Mouse (Mus musculus) T-helper 17 cell (primary cell): ENCODE results near the gene Grm7.

Experiments
- in situ Hi-C, 2 experiments: fragments of 300-600 bp; cut with MboI, MseI; formaldehyde crosslinking; loops; 1 replicate in 1 of 2; 2 replicates in 1 of 2; pipeline ENCODE4 v1.15.1; 2025; ENCODE audit warnings: high pct_unique_total_duplicates in 2 of 2

Grm7 gene

DNA sequence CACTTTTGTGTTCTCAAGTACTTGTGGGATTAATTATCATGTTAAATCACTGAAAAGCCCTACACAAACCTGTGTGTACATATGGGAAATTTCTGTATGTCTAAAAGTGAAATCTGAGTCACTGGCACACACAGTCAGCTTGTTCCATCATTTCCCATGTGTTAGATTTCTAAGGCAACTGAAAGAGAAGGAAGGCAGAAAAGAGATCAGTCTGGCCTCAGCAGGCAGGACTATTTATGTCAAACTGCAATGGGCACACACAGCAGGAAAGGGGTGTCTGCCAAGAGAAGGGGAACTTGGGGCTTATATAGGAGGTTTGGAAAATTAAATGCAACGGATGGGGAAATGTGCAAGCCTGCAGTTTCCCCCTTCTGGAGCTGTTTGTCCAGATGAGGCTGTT is 913.2 kb downstream of the Grm7 start:
- in situ Hi-C loops, result no loop called here

DNA sequence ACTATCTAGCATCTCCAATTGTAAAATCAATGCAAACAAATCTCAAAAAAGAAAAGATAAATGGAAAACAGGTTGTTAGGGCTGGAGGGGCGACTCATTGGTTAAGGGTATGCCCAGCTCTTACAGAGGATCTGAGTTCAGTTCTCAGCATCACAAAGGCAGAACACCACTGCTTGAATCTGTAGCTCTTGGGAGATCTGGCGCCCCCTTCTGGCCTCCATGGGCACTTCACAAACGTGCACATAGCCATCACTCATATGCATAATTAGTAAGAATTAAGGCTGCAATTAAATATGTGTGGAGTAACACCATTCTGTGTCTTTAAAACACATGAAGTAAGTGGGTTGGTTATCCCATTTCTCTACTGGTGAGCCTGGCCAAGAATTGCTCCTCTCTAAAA is 914.1 kb downstream of the Grm7 start:
- in situ Hi-C loops, result no loop called here

DNA sequence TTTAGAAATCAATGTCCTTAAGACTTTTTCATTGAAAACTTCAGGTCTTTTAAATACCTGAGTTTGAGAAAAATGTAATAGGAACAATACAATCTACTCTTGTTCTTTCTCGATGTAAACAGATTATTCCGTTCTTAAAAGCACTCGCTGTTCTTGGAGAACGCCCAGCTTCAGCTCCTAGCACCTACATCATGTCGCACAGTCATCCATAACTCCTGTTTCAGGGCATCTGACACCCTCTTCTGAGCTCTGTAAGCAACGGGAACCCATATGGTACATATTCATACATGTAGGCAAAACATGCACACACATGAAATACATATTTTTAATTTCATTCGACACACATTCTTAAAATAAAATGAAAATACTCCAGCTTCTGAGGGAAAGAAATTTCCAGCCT is 916.0 kb downstream of the Grm7 start:
- in situ Hi-C loops, result no loop called here

DNA sequence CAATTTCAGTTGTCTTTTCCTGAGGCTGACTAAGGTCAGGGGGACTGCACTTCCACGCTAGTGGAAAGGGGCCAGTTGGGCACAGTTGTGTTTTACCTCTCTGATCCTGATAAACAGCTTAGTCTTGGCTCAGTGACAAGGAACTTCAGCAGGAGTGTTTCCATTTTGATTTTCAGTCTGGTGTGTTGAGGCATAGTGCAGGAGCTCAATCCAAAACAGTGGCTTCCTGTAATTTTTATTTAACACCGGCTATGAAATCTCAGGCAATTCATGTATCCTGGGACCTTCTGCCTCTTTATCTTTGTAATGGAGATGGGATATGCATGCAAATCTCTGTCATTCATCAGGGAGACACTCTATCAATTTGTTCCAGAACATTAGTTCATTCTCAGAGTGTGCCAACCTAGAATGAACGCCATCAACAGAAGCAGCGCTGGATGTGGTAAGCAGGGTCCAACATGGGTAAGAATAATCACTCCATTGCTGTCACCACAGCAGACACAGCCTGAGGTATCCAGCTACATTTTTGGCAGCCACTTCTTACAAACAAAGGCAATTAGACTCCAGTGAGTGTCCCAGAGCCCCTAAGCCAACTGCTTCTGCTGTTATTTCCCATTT is 926.2 kb downstream of the Grm7 start:
- in situ Hi-C loops, result no loop called here

DNA sequence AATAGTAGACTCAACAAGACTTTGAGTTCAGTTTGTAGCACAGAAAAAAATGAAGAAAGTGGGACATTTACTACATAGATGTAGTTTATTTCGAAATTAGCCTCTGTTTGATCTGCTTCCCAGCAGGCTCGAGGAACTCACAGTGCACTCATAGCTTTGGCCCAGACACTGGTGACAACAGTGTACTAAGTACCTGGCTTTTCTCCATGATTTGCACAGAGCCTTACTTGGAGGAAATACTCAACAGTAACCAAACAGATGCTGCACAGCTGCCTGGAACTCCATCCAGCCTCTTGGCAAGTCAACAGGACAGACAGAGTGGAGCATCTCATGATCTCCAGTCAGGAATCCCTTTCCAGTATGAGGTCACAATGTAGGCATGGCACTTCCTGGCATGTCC is 939.5 kb downstream of the Grm7 start:
- in situ Hi-C loops, result no loop called here

DNA sequence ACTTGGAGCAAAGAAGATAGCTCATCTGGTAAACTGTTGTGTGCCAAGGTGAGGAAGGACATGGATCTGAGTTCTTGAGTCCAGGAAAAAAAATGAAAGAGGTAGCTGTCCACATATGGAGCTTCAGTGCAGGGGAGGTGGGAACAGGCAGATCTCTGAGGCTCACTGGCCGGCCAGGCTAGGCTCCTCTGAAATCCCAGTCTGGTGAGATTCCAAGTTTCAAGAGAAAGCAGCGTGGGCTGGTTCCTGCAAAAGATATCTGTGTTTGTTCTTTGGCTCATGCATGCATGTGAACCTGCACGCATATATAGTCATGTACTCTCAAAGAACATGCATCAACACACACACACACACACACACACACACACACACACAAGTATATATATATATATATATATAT is 942.2 kb downstream of the Grm7 start:
- in situ Hi-C loops, result no loop called here

DNA sequence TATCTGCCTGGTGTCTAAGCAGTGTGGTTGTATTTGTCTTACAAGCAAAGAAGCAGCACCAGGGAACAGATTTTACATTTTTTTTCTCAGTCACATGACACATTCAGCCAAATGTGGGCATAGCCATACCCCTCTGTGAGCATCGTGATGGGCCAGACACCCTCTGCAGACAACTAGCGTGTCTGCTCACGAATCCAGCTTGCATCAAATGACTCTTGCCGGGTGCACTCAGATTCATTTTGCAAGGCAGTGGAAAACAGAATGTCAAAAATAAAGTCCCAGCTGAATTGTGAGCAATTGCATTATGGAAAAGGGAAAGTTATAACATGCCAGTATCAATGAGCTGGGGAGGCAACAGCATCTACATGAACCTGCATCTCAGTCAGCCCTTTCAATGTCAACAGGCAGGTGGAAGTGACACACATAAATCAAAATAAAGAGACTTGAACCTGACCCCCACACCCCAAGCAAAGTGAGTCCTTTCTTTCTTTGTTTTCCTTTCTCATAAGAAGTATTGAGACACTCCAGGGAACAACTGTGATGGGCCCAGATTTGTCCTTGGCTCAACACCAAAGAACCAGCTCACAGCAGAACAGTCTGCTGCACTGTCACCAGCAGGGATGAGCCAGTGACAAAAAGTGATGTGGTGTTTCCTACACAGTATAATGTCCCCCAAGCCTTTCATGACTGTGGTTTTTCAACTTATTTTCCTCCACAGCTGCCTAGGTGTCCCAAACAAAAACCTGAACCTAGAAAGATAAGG is 956.7 kb downstream of the Grm7 start:
- in situ Hi-C loops, result no loop called here

DNA sequence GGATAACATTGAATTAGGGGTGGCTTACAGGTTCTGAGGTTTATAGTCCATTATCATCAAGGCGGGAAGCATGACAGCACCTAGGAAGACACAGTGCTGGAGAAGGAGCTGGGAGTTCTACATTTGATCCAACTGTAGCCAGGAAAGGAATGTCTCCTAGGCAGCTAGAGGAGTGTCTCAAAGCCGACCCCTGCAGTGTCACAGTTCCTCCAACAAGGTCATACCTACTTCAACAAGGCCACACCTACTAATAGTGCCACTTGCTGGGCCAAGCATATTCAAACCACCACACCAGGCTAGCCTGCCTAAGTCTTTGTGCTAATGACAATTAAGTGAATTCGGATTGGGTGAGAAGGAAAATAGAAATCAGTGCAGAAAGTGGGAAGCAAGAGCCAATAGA is 965.0 kb downstream of the Grm7 start:
- in situ Hi-C loops, result no loop called here

DNA sequence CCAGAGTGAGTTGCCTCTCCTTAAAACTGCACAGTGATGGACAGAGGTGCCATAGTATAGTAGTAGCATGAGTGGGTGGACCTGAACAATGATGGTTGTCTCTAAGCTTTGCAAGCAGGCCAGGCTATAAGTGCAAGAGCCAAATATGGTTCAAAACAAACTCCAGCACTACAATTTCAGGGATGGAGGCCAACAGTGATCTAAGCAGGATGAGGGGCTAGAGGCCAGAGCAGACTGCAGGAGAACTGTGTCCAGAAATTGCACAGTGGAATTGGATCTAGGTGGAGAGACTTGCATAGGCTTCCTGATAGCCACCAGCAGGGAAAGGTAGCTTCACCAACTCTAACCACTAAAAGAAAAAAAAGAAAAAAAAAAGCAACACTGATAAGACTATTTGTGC is 968.5 kb downstream of the Grm7 start:
- in situ Hi-C loops, result no loop called here
